Mouse (Mus musculus): Measurements from ENCODE around the gene Slc30a1. TPM values are rescaled to one million over a fixed set of nuclear protein-coding genes. Genes with fewer than 3 reads are reported as not detected.

Slc30a1 gene
- polyA plus RNA-seq, 1 experiment from 2014 or later = 3.7 TPM

GRCm38 (mm10) chr1:191878518-191878921 lies 28.0 kb upstream of the Slc30a1 start:
- WGBS = 22% methylated on average over 4 of the region's 4 CpGs

GRCm38 (mm10) chr1:191880247-191880646 lies 26.3 kb upstream of the Slc30a1 start:
- Histone ChIP-seq H3K4me1 (peaks cover 9% of the 10 kb centered on the region; the same call in 1 of the 2 replicates), H3K4me3 (no peak overlapping the region), H3K27me3 (no peaks in the 10 kb centered on the region), H3K4me2 (replicated peaks) (no peak overlapping the region), H3K9ac (replicated peaks) (no peak overlapping the region), H3K27ac (replicated peaks) (no peak overlapping the region), H3K36me3 (no peaks in the 10 kb centered on the region), H3K9me3 (no peaks in the 10 kb centered on the region)
- 91% methylated on average over 3 of the region's 3 CpGs for WGBS
- ATAC-seq (replicated peaks) = no peak

More at GRCm38 (mm10) chr1:191878518-191878921, 28.0 kb upstream of the Slc30a1 start:
- Histone ChIP-seq H3K9me3 (no peaks in the 10 kb centered on the region), H3K27ac (replicated peaks) (no peak overlapping the region), H3K4me1 (peaks cover 9% of the 10 kb centered on the region; the same call in 1 of the 2 replicates), H3K4me2 (replicated peaks) (no peak overlapping the region), H3K4me3 (no peak overlapping the region), H3K27me3 (no peaks in the 10 kb centered on the region), H3K9ac (replicated peaks) (no peak overlapping the region), H3K36me3 (no peaks in the 10 kb centered on the region)
- ATAC-seq (replicated peaks) = no peak; the same call in 1 of the 2 replicates

- Histone ChIP-seq H3K36me3 (no peaks in the 10 kb centered on the region), H3K9ac (replicated peaks) (no peak overlapping the region), H3K4me1 (peaks cover 9% of the 10 kb centered on the region; the same call in 1 of the 2 replicates), H3K4me3 (no peak overlapping the region), H3K9me3 (no peaks in the 10 kb centered on the region), H3K27me3 (no peaks in the 10 kb centered on the region), H3K27ac (replicated peaks) (no peak overlapping the region), H3K4me2 (replicated peaks) (no peak overlapping the region)
- WGBS = 69% methylated on average over 8 of the region's 8 CpGs
- ATAC-seq (replicated peaks) = no peak
These were observed 25.5 kb upstream of the Slc30a1 start for GRCm38 (mm10) chr1:191880921-191881609.

- ATAC-seq (replicated peaks) = no peak
- no peaks in the 10 kb centered on the region for H3K36me3 ChIP-seq
- H3K27me3 ChIP-seq = no peaks in the 10 kb centered on the region
- no peak overlapping the region for H3K4me3 ChIP-seq
- no peak overlapping the region for H3K9ac ChIP-seq (replicated peaks)
- H3K4me1 ChIP-seq = peaks cover 9% of the 10 kb centered on the region; the same call in 1 of the 2 replicates
- WGBS = 77% methylated on average over 2 of the region's 2 CpGs
- no peak overlapping the region for H3K4me2 ChIP-seq (replicated peaks)
- H3K9me3 ChIP-seq = no peaks in the 10 kb centered on the region
- H3K27ac ChIP-seq (replicated peaks) = no peak overlapping the region
These were observed 24.9 kb upstream of the Slc30a1 start for GRCm38 (mm10) chr1:191881663-191882062.

GRCm38 (mm10) chr1:191882474-191883206 lies 23.9 kb upstream of the Slc30a1 start:
- WGBS = 93% methylated on average over 10 of the region's 10 CpGs
- no peak overlapping the region for H3K9ac ChIP-seq (replicated peaks)
- H3K4me3 ChIP-seq = no peak overlapping the region
- H3K27ac ChIP-seq (replicated peaks) = no peak overlapping the region
- peaks cover 9% of the 10 kb centered on the region; the same call in 1 of the 2 replicates for H3K4me1 ChIP-seq
- ATAC-seq (replicated peaks) = no peak
- H3K9me3 ChIP-seq = no peaks in the 10 kb centered on the region
- no peaks in the 10 kb centered on the region for H3K36me3 ChIP-seq
- no peaks in the 10 kb centered on the region for H3K27me3 ChIP-seq
- H3K4me2 ChIP-seq (replicated peaks) = no peak overlapping the region

GRCm38 (mm10) chr1:191883654-191884053 lies 22.9 kb upstream of the Slc30a1 start:
- WGBS = 76% methylated on average over 5 of the region's 5 CpGs
- Histone ChIP-seq H3K27me3 (no peaks in the 10 kb centered on the region), H3K4me3 (no peak overlapping the region), H3K9ac (replicated peaks) (no peak overlapping the region), H3K27ac (replicated peaks) (no peak overlapping the region), H3K4me2 (replicated peaks) (no peak overlapping the region), H3K36me3 (no peaks in the 10 kb centered on the region), H3K9me3 (no peaks in the 10 kb centered on the region), H3K4me1 (0 out of 2 replicates have a peak, but pooled peaks cover under 1% of the 10 kb centered on the region)
- ATAC-seq (replicated peaks) = no peak

GRCm38 (mm10) chr1:191891912-191892311 lies 14.7 kb upstream of the Slc30a1 start:
- H3K9ac ChIP-seq (replicated peaks) = no peak overlapping the region
- ATAC-seq (replicated peaks) = no peak
- H3K4me1 ChIP-seq = no peaks in the 10 kb centered on the region
- 77% methylated on average over 6 of the region's 6 CpGs for WGBS
- no peaks in the 10 kb centered on the region for H3K9me3 ChIP-seq
- H3K4me2 ChIP-seq (replicated peaks) = no peak overlapping the region
- H3K27ac ChIP-seq (replicated peaks) = no peak overlapping the region
- no peaks in the 10 kb centered on the region for H3K36me3 ChIP-seq
- H3K4me3 ChIP-seq = no peak overlapping the region
- no peaks in the 10 kb centered on the region for H3K27me3 ChIP-seq

GRCm38 (mm10) chr1:191894386-191894785 lies 12.2 kb upstream of the Slc30a1 start:
- H3K9ac ChIP-seq (replicated peaks) = no peak overlapping the region
- no peak overlapping the region for H3K27ac ChIP-seq (replicated peaks)
- WGBS = 83% methylated on average over 17 of the region's 17 CpGs
- no peaks in the 10 kb centered on the region for H3K4me1 ChIP-seq
- no peaks in the 10 kb centered on the region for H3K9me3 ChIP-seq
- H3K27me3 ChIP-seq = no peaks in the 10 kb centered on the region
- no peaks in the 10 kb centered on the region for H3K36me3 ChIP-seq
- no peak for ATAC-seq (replicated peaks)
- H3K4me2 ChIP-seq (replicated peaks) = no peak overlapping the region
- no peak overlapping the region for H3K4me3 ChIP-seq

GRCm38 (mm10) chr1:191894857-191895256 lies 11.7 kb upstream of the Slc30a1 start:
- Histone ChIP-seq H3K4me3 (no peak overlapping the region), H3K9ac (replicated peaks) (no peak overlapping the region), H3K4me2 (replicated peaks) (no peak overlapping the region), H3K27me3 (no peaks in the 10 kb centered on the region), H3K27ac (replicated peaks) (no peak overlapping the region), H3K4me1 (no peaks in the 10 kb centered on the region), H3K36me3 (no peaks in the 10 kb centered on the region), H3K9me3 (no peaks in the 10 kb centered on the region)
- WGBS = 95% methylated on average over 9 of the region's 9 CpGs
- no peak for ATAC-seq (replicated peaks)

GRCm38 (mm10) chr1:191896806-191897552 lies 9.6 kb upstream of the Slc30a1 start:
- 77% methylated on average over 12 of the region's 12 CpGs for WGBS

GRCm38 (mm10) chr1:191905637-191906533 lies 682 bp upstream of the Slc30a1 start:
- H3K9ac ChIP-seq (replicated peaks) = peak overlapping the region; percentile 79
- peak; percentile 62 for ATAC-seq (replicated peaks)
- peak overlapping the region; percentile 96 for H3K4me3 ChIP-seq

More at GRCm38 (mm10) chr1:191896806-191897552, 9.6 kb upstream of the Slc30a1 start:
- H3K4me2 ChIP-seq (replicated peaks) = no peak overlapping the region
- no peaks in the 10 kb centered on the region for H3K36me3 ChIP-seq
- no peaks in the 10 kb centered on the region for H3K27me3 ChIP-seq
- no peak overlapping the region for H3K4me3 ChIP-seq
- no peaks in the 10 kb centered on the region for H3K9me3 ChIP-seq
- no peak overlapping the region for H3K27ac ChIP-seq (replicated peaks)
- ATAC-seq (replicated peaks) = no peak
- no peak overlapping the region for H3K9ac ChIP-seq (replicated peaks)
- no peaks in the 10 kb centered on the region for H3K4me1 ChIP-seq

More at GRCm38 (mm10) chr1:191905637-191906533, 682 bp upstream of the Slc30a1 start:
- Histone ChIP-seq H3K27ac (replicated peaks) (peak overlapping the region; percentile 53; the same call in 1 of the 2 replicates), H3K4me1 (peaks cover 40% of the 10 kb centered on the region), H3K27me3 (no peaks in the 10 kb centered on the region), H3K9me3 (no peaks in the 10 kb centered on the region), H3K4me2 (replicated peaks) (peak overlapping the region; percentile 81), H3K36me3 (peaks cover 10% of the 10 kb centered on the region; the same call in 1 of the 2 replicates)
- WGBS = 2% methylated on average over 52 of the region's 58 CpGs

All from forebrain, embryonic 15.5 days (tissue).